Mouse (Mus musculus) myocyte (in vitro differentiated cells): Measurements from ENCODE around the gene Defb19.

Experiments used
- CEBPB ChIP-seq: IDR thresholded peaks from 2 replicates; pipeline ENCODE4 v1.6.1; 2011; ENCODE audit warnings: mild to moderate bottlenecking, moderate library complexity; ENCODE audit not compliant: poor library complexity, insufficient read depth, severe bottlenecking
- POLR2A ChIP-seq: IDR thresholded peaks from one replicate; pipeline ENCODE4 v1.6.1; 2011; ENCODE audit warnings: low read depth, mild to moderate bottlenecking, control low read depth, moderate library complexity; ENCODE audit not compliant: insufficient read length

- TF ChIP-seq POLR2A (peak; percentile 12), CEBPB (no peak)
Measured at GRCm38 (mm10) chr2:152620367-152621134, 40.4 kb upstream of the Defb19 start.
